Mouse (Mus musculus): ENCODE results near the gene R3hdml.
"Not testable (repeated sequence)": the region's sequence is repeated elsewhere in the genome, so short reads cannot be mapped to it uniquely, and the experiment has no call there.

Gene R3hdml

GRCm38 (mm10) chr2:163492018-163492417 is at the start of gene R3hdml:
Gene R3hdml (plus strand): TSS chr2:163492318.
- DNase-seq (ENCODE audit: extremely low read depth, low read depth, low spot score), result no peak

- no peak for DNase-seq (ENCODE audit: extremely low read depth, low read depth, low spot score)
Observed at GRCm38 (mm10) chr2:163443543-163443942, 48.6 kb upstream of the R3hdml start.

GRCm38 (mm10) chr2:163444017-163444416 is 48.1 kb upstream of the R3hdml start:
- no peak for DNase-seq (ENCODE audit: extremely low read depth, low read depth, low spot score)

GRCm38 (mm10) chr2:163447375-163447774 is 44.7 kb upstream of the R3hdml start:
- DNase-seq (ENCODE audit: extremely low read depth, low read depth, low spot score), result no peak

GRCm38 (mm10) chr2:163449276-163449675 is 42.8 kb upstream of the R3hdml start:
- DNase-seq (ENCODE audit: extremely low read depth, low read depth, low spot score), result no peak

GRCm38 (mm10) chr2:163450668-163451295 is 41.3 kb upstream of the R3hdml start:
- DNase-seq (ENCODE audit: extremely low read depth, low read depth, low spot score), result no peak

- no peak for DNase-seq (ENCODE audit: extremely low read depth, low read depth, low spot score)
Observed at GRCm38 (mm10) chr2:163452738-163453137, 39.4 kb upstream of the R3hdml start.

- DNase-seq (ENCODE audit: extremely low read depth, low read depth, low spot score), result no peak
Observed at GRCm38 (mm10) chr2:163453378-163453777, 38.7 kb upstream of the R3hdml start.

- DNase-seq (ENCODE audit: extremely low read depth, low read depth, low spot score), result no peak
Observed at GRCm38 (mm10) chr2:163458539-163459265, 33.4 kb upstream of the R3hdml start.

- no peak for DNase-seq (ENCODE audit: extremely low read depth, low read depth, low spot score)
Observed at GRCm38 (mm10) chr2:163459380-163459779, 32.7 kb upstream of the R3hdml start.

GRCm38 (mm10) chr2:163460622-163461021 is 31.5 kb upstream of the R3hdml start:
- no peak for DNase-seq (ENCODE audit: extremely low read depth, low read depth, low spot score)

- not testable (repeated sequence) for DNase-seq (ENCODE audit: extremely low read depth, low read depth, low spot score)
Observed at GRCm38 (mm10) chr2:163461307-163461706, 30.8 kb upstream of the R3hdml start.

GRCm38 (mm10) chr2:163462386-163462785 is 29.7 kb upstream of the R3hdml start:
- no peak for DNase-seq (ENCODE audit: extremely low read depth, low read depth, low spot score)

GRCm38 (mm10) chr2:163462801-163463200 is 29.3 kb upstream of the R3hdml start:
- no peak for DNase-seq (ENCODE audit: extremely low read depth, low read depth, low spot score)

- no peak for DNase-seq (ENCODE audit: extremely low read depth, low read depth, low spot score)
Observed at GRCm38 (mm10) chr2:163463251-163463769, 28.8 kb upstream of the R3hdml start.

- no peak for DNase-seq (ENCODE audit: extremely low read depth, low read depth, low spot score)
Observed at GRCm38 (mm10) chr2:163463998-163464397, 28.1 kb upstream of the R3hdml start.

- DNase-seq (ENCODE audit: extremely low read depth, low read depth, low spot score), result no peak
Observed at GRCm38 (mm10) chr2:163464562-163464961, 27.6 kb upstream of the R3hdml start.

- DNase-seq (ENCODE audit: extremely low read depth, low read depth, low spot score), result no peak
Observed at GRCm38 (mm10) chr2:163466771-163467170, 25.3 kb upstream of the R3hdml start.

- DNase-seq (ENCODE audit: extremely low read depth, low read depth, low spot score), result no peak
Observed at GRCm38 (mm10) chr2:163467585-163467984, 24.5 kb upstream of the R3hdml start.

GRCm38 (mm10) chr2:163468866-163469265 is 23.3 kb upstream of the R3hdml start:
- DNase-seq (ENCODE audit: extremely low read depth, low read depth, low spot score), result no peak

- DNase-seq (ENCODE audit: extremely low read depth, low read depth, low spot score), result no peak
Observed at GRCm38 (mm10) chr2:163469711-163470110, 22.4 kb upstream of the R3hdml start.

GRCm38 (mm10) chr2:163471136-163471535 is 21.0 kb upstream of the R3hdml start:
- no peak for DNase-seq (ENCODE audit: extremely low read depth, low read depth, low spot score)
